Comparison of ENCODE assay signal across 9 mouse cellular contexts in the genomic region with DNA sequence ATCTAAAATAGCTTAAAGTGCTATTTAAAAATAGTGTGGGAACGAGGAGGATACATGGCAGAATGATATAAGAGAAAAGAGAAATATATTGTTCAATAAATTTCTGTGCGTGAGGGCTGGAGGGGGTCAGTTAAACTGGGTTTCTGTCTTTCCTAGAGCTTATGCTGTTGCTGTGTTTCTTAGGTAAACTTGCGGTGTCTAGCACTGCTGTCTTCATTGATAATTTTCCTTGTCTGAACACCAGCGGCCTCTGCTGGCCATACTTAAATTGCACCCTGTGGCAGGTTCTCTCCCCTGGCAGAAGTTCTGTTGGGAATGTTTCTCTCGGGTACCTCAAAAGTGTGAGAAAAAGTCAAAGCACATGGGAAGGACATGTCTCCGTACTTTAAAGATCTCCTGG. TPM values are rescaled to one million over a fixed set of nuclear protein-coding genes. Genes with fewer than 3 reads are reported as not detected.
A peak's percentile ranks its signal among the peaks of the same experiment; 100 is the strongest.
DNase-seq lines count a peak whose midpoint lies in the region; ATAC-seq and TF ChIP-seq lines count a peak whose summit lies in the region.
"Had no signal": no experiment of that assay in that cellular context is flagged by ENCODE, and none has a peak within 500 bp of the region (broad histone marks: within the 10 kb centered on the region; RNA-seq: fewer than 3 reads in every experiment).

No protein-coding gene starts in this region.

- no peak overlapping the region for H3K9ac ChIP-seq in forebrain, embryonic 11.5 days (ENCODE audit: low read length)
- no peak overlapping the region for H3K9ac ChIP-seq in forebrain, embryonic 12.5 days
- H3K9ac ChIP-seq: midbrain, embryonic 12.5 days had no signal

- H3K4me1 ChIP-seq in forebrain, embryonic 11.5 days (replicated peaks; ENCODE audit: control insufficient read depth, insufficient read depth, low read length) = no peaks in the 10 kb centered on the region
- peaks cover 3% of the 10 kb centered on the region; the same call in 1 of the 2 replicates for H3K4me1 ChIP-seq in forebrain, embryonic 12.5 days
- peaks cover 11% of the 10 kb centered on the region for H3K4me1 ChIP-seq in spleen, adult 2 months (ENCODE audit: control insufficient read depth, insufficient read depth, insufficient read length)
- H3K4me1 ChIP-seq: midbrain, embryonic 12.5 days had no signal

- TF ChIP-seq POLR2A in spleen, adult 2 months (IDR thresholded peaks at IDR 0.05; ENCODE audit: low read depth, low read length) = no peak

- H3K4me3 ChIP-seq in forebrain, embryonic 11.5 days (ENCODE audit: low read depth, low read length) = no peak overlapping the region
- no peak overlapping the region for H3K4me3 ChIP-seq in forebrain, embryonic 12.5 days (replicated peaks)
- no peak overlapping the region for H3K4me3 ChIP-seq in spleen, adult 2 months (ENCODE audit: extremely low read depth, insufficient read depth, insufficient read length)
- H3K4me3 ChIP-seq: midbrain, embryonic 12.5 days had no signal

- TF ChIP-seq CTCF in spleen, adult 2 months (IDR thresholded peaks at IDR 0.05; ENCODE audit: extremely low read depth, insufficient read depth, insufficient read length, insufficient replicate concordance) = peak; percentile 68; the same call in 1 of the 2 replicates

- H3K36me3 ChIP-seq in forebrain, embryonic 11.5 days (ENCODE audit: control insufficient read depth, insufficient read depth, low read length) = no peaks in the 10 kb centered on the region
- H3K36me3 ChIP-seq in forebrain, embryonic 12.5 days (replicated peaks) = no peaks in the 10 kb centered on the region
- H3K36me3 ChIP-seq in spleen, adult 2 months (ENCODE audit: control insufficient read depth, insufficient read depth, low read length) = no peaks in the 10 kb centered on the region
- H3K36me3 ChIP-seq: midbrain, embryonic 12.5 days had no signal

- ATAC-seq in forebrain, embryonic 11.5 days (replicated peaks; ENCODE audit: low FRiP score) = no peak
- ATAC-seq in forebrain, embryonic 12.5 days (ENCODE audit: low FRiP score) = no peak

- no peak overlapping the region for H3K4me2 ChIP-seq in forebrain, embryonic 11.5 days (ENCODE audit: low read depth, low read length, severe bottlenecking)
- H3K4me2 ChIP-seq in forebrain, embryonic 12.5 days = no peak overlapping the region
- H3K4me2 ChIP-seq: midbrain, embryonic 12.5 days had no signal

- 56% methylated on average over 6 of the region's 6 CpGs for WGBS in forebrain, embryonic 11.5 days
- WGBS in forebrain, embryonic 12.5 days = 58% methylated on average over 6 of the region's 6 CpGs
- WGBS in spleen, adult 2 months = 36% methylated on average over 6 of the region's 6 CpGs

- no peak overlapping the region for H3K27ac ChIP-seq in forebrain, embryonic 11.5 days (ENCODE audit: low read depth, low read length)
- H3K27ac ChIP-seq in forebrain, embryonic 12.5 days = no peak overlapping the region
- no peak overlapping the region for H3K27ac ChIP-seq in spleen, adult 2 months (ENCODE audit: insufficient read depth, low read length)
- H3K27ac ChIP-seq: midbrain, embryonic 12.5 days had no signal

- peak; percentile 80 for DNase-seq in forebrain, embryonic 11.5 days (ENCODE audit: low spot score)
- DNase-seq in ZHBTc4 (ENCODE audit: low read depth, low spot score) = peak; percentile 77
- DNase-seq in cerebellum, postnatal 4 days (ENCODE audit: low spot score in 2 of 2) = peak; percentile 68 to 70
- peak; percentile 42 to 64 for DNase-seq in gastrocnemius, postnatal 4 days (ENCODE audit: low spot score in 2 of 2)
- peak; percentile 62 to 70 for DNase-seq in layer of hippocampus, postnatal 14 days (ENCODE audit: low spot score in 2 of 2)
- peak; percentile 91 for DNase-seq in lung, postnatal 36 days
- peak; percentile 49 to 76 for DNase-seq in spleen, adult 2 months (ENCODE audit: low read depth in 1 of 2, low spot score in 2 of 2)

- H3K27me3 ChIP-seq in forebrain, embryonic 11.5 days (ENCODE audit: control insufficient read depth, insufficient read depth, low read length) = no peaks in the 10 kb centered on the region
- H3K27me3 ChIP-seq in forebrain, embryonic 12.5 days = no peaks in the 10 kb centered on the region
- H3K27me3 ChIP-seq in spleen, adult 2 months (ENCODE audit: control insufficient read depth, insufficient read depth, low read length) = no peaks in the 10 kb centered on the region
- H3K27me3 ChIP-seq: midbrain, embryonic 12.5 days had no signal

- H3K9me3 ChIP-seq in forebrain, embryonic 11.5 days (ENCODE audit: control insufficient read depth, low read length) = no peaks in the 10 kb centered on the region
- no peaks in the 10 kb centered on the region for H3K9me3 ChIP-seq in forebrain, embryonic 12.5 days
- H3K9me3 ChIP-seq: midbrain, embryonic 12.5 days had no signal

RNA-seq across cellular contexts. Expression of a gene that starts 12.2 kb away (rescaled TPM):
- polyA plus RNA-seq in forebrain, embryonic 11.5 days (2014; fragmentation: Nextera tagmentation; extraction: Ambion mirVana) = 26.6 and 29.6 TPM in 2 replicates
- 29.7 and 35.4 TPM in 2 replicates for polyA plus RNA-seq in forebrain, embryonic 12.5 days (2016; fragmentation: Nextera tagmentation; extraction: Ambion mirVana)
- 10 to 100 TPM; 18.6 to 19.5 TPM for total RNA-seq in gastrocnemius, postnatal 4 days (2021)
- 10 to 100 TPM; 36.6 to 38.4 TPM for total RNA-seq in layer of hippocampus, postnatal 14 days (2021)
- polyA plus RNA-seq in spleen, adult 2 months (2012; rRNA removed) = 47.2 and 58.4 TPM in 2 replicates
